Mouse (Mus musculus) megakaryocyte progenitor cell, adult 5-6 weeks (primary cell): Measurements from ENCODE around the gene Rhox3e. TPM values are rescaled to one million over a fixed set of nuclear protein-coding genes. Genes with fewer than 3 reads are reported as not detected.
"Not testable (repeated sequence)": the region's sequence is repeated elsewhere in the genome, so short reads cannot be mapped to it uniquely, and the experiment has no call there.

Experiments
- ATAC-seq: replicated peaks from 2 replicates; pipeline ENCODE4 v1.8.0; 2016; ENCODE audit warnings: mild to moderate bottlenecking, moderate TSS enrichment, inconsistent platforms; ENCODE audit not compliant: poor library complexity
- total RNA-seq, 2 experiments: library from RNA; stranded (forward) in 1 of 2; stranded (reverse) in 1 of 2; fragments of 157-497, 149-512 nt in 1 of 2; fragments of 200-1000 nt in 1 of 2; gene quantifications; 2 replicates each; pipeline versions ENCODE4 v1.2.3 to v1.2.4; 2015 to 2017

Rhox3e gene
- total RNA-seq (2015) (not detected in 2 replicates), total RNA-seq (2017) (not detected in 2 replicates)

DNA sequence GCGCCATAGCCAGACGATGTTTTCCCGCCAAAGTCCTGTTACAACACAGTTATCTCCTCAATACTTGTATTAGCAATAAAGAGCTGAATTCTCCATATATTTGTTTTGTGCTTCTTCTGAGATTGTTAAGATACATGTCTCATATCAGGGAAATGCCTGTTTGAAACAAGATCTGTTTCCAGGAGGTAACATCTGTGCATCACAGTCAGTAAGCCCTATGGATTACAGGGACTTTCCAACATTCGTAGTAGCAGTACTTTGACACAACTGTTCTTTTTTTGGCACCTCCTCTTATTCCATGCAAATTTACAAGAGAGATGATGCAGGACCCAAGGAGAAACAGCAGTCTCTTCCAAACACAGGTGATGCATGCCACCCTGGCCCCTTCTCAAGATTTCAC, at the start of gene Rhox3e:
TSS of gene Rhox3e (plus strand) at position 301 of the 400 bp plus-strand sequence.
- ATAC-seq = not testable (repeated sequence)

- not testable (repeated sequence) for ATAC-seq
Observed at GRCm38 (mm10) chrX:37514059-37514458, 27.8 kb upstream of the Rhox3e start, which contains the start of gene Rhox4d. Rhox4d (plus strand) TSS chrX:37514359.

GRCm38 (mm10) chrX:37530152-37530551, 11.7 kb upstream of the Rhox3e start, which contains the start of gene Rhox2e:
Rhox2e (plus strand) TSS chrX:37530452.
- ATAC-seq = not testable (repeated sequence)

DNA sequence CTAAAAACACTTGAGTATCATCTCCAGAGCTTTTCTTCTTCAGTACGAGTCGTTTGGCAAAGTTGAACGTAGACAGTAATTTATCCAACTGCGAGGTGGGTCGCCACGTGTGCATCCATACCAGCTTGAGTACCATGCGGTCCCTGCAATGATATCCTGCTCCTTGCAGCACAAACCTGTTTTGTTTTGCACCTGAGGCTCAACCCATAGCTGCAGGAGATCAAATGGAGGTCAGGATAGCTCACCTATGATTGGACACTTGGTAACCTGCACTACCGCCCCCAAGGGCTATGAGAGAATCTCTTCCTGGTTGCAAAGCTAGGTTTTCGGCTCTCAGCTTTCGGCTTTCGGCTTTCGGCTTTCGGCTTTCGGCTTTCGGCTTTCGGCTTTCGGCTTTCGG, 15.3 kb downstream of the Rhox3e start, which contains the start of gene Rhox4e:
TSS of gene Rhox4e (plus strand) at position 301 of the 400 bp plus-strand sequence.
- not testable (repeated sequence) for ATAC-seq

DNA sequence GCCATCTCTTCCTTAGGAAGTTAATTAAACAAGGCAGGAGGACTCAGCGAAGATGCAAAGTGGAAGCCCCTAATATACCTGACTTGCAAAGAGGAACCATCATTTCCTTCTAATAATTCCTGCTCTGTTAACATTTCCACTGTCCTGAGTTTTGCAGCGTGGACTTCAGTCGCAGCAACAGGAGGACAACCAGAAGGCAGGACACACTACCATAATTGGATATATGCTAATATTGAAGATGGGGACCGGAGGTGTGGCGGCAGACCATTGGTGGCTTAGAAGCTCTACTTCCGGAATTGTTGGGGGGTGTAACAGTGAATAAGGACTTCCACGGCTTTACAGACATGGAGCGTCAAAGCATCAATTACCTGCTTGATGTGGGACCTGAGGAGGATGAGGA, 29.3 kb downstream of the Rhox3e start, which contains the start of gene Rhox2f:
TSS of gene Rhox2f (plus strand) at position 301 of the 400 bp plus-strand sequence.
- not testable (repeated sequence) for ATAC-seq

GRCm38 (mm10) chrX:37572638-37573037, 30.8 kb downstream of the Rhox3e start:
- not testable (repeated sequence) for ATAC-seq

DNA sequence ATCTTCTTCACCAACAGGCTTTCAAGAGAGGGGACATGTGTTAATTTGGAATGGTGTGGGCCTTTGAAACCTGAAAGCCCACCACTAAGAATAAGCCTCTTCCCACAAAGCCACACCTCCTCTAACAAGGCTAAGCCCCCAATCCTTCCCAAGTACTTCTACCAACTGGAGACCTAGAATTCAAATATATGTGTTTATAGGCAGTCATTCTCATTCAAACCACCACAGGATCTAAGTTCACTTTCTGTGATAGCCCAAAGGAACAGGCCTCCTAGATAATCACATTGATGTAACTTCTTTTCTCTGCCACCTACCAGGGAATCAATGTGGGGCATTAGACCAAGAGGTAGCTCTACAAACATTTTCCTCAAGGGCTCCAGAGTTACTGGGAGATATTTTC, 38.9 kb downstream of the Rhox3e start, which contains the start of gene Rhox3f:
TSS of gene Rhox3f (plus strand) at position 301 of the 400 bp plus-strand sequence.
- not testable (repeated sequence) for ATAC-seq

Other genes starting within 250 kb of the Rhox3e start
- not detected in 2 replicates for gene Rhox3a2, start 162.0 kb upstream of the Rhox3e start, total RNA-seq (2015)
- gene Rhox3a2, start 162.0 kb upstream of the Rhox3e start, total RNA-seq (2017) = not detected in 2 replicates
- not detected in 2 replicates for gene Rhox4a2, start 151.2 kb upstream of the Rhox3e start, total RNA-seq (2015)
- gene Rhox4a2, start 151.2 kb upstream of the Rhox3e start, total RNA-seq (2017) = not detected in 2 replicates
- gene Rhox2b, start 130.0 kb upstream of the Rhox3e start, total RNA-seq (2015) = not detected in 2 replicates
- not detected in 2 replicates for gene Rhox2b, start 130.0 kb upstream of the Rhox3e start, total RNA-seq (2017)
- gene Rhox4b, start 109.5 kb upstream of the Rhox3e start, total RNA-seq (2015) = not detected in 2 replicates
- not detected in 2 replicates for gene Rhox4b, start 109.5 kb upstream of the Rhox3e start, total RNA-seq (2017)
- gene Rhox2c, start 88.3 kb upstream of the Rhox3e start, total RNA-seq (2015) = not detected in 2 replicates
- not detected in 2 replicates for gene Rhox2c, start 88.3 kb upstream of the Rhox3e start, total RNA-seq (2017)
- not detected in 2 replicates for gene Rhox3c, start 83.4 kb upstream of the Rhox3e start, total RNA-seq (2015)
- gene Rhox3c, start 83.4 kb upstream of the Rhox3e start, total RNA-seq (2017) = not detected in 2 replicates
- gene Rhox4c, start 61.7 kb upstream of the Rhox3e start, total RNA-seq (2015) = not detected in 2 replicates
- not detected in 2 replicates for gene Rhox4c, start 61.7 kb upstream of the Rhox3e start, total RNA-seq (2017)
- gene Rhox2d, start 48.6 kb upstream of the Rhox3e start, total RNA-seq (2015) = not detected in 2 replicates
- gene Rhox2d, start 48.6 kb upstream of the Rhox3e start, total RNA-seq (2017) = not detected in 2 replicates
- not detected in 2 replicates for gene Rhox4d, start 27.7 kb upstream of the Rhox3e start, total RNA-seq (2015)
- gene Rhox4d, start 27.7 kb upstream of the Rhox3e start, total RNA-seq (2017) = not detected in 2 replicates
- gene Rhox2e, start 11.6 kb upstream of the Rhox3e start, total RNA-seq (2015) = not detected in 2 replicates
- not detected in 2 replicates for gene Rhox2e, start 11.6 kb upstream of the Rhox3e start, total RNA-seq (2017)
- gene Rhox4e, start 15.4 kb downstream of the Rhox3e start, total RNA-seq (2015) = not detected in 2 replicates
- gene Rhox4e, start 15.4 kb downstream of the Rhox3e start, total RNA-seq (2017) = not detected in 2 replicates
- gene Rhox2f, start 29.4 kb downstream of the Rhox3e start, total RNA-seq (2015) = not detected in 2 replicates
- gene Rhox2f, start 29.4 kb downstream of the Rhox3e start, total RNA-seq (2017) = not detected in 2 replicates
- gene Rhox3f, start 39.0 kb downstream of the Rhox3e start, total RNA-seq (2015) = not detected in 2 replicates
- not detected in 2 replicates for gene Rhox3f, start 39.0 kb downstream of the Rhox3e start, total RNA-seq (2017)
- not detected in 2 replicates for gene Rhox4f, start 65.7 kb downstream of the Rhox3e start, total RNA-seq (2015)
- not detected in 2 replicates for gene Rhox4f, start 65.7 kb downstream of the Rhox3e start, total RNA-seq (2017)
- gene Rhox3g, start 86.6 kb downstream of the Rhox3e start, total RNA-seq (2015) = not detected in 2 replicates
- gene Rhox3g, start 86.6 kb downstream of the Rhox3e start, total RNA-seq (2017) = not detected in 2 replicates
- gene Rhox2g, start 101.5 kb downstream of the Rhox3e start, total RNA-seq (2015) = not detected in 2 replicates
- not detected in 2 replicates for gene Rhox2g, start 101.5 kb downstream of the Rhox3e start, total RNA-seq (2017)
- not detected in 2 replicates for gene Rhox4g, start 109.3 kb downstream of the Rhox3e start, total RNA-seq (2015)
- not detected in 2 replicates for gene Rhox4g, start 109.3 kb downstream of the Rhox3e start, total RNA-seq (2017)
- not detected in 2 replicates for gene Rhox3h, start 126.7 kb downstream of the Rhox3e start, total RNA-seq (2015)
- not detected in 2 replicates for gene Rhox3h, start 126.7 kb downstream of the Rhox3e start, total RNA-seq (2017)
- not detected in 2 replicates for gene Rhox2h, start 131.3 kb downstream of the Rhox3e start, total RNA-seq (2015)
- not detected in 2 replicates for gene Rhox2h, start 131.3 kb downstream of the Rhox3e start, total RNA-seq (2017)